In the genomic region with DNA sequence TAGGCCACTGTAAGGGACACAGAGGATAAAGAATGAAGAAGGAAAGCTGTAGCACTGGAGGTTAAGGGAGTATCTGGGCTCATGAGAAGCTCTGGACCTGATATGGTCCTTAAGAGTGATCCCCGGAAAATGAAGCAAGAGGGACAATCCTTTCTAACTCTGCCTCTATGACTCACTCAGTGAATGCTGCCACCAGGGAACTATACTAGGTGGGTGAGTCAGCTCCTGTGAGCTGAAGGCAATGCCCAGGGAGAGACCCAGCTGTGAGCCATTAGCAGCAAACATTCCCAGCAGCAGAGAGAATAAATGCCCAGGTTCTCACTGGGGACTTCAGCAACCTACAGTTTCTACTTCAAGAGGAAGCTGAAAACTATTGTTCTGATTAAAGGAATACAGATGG, we compare ENCODE assay signal across 20 mouse cellular contexts.
A peak's percentile ranks its signal among the peaks of the same experiment; 100 is the strongest.
DNase-seq lines count a peak whose midpoint lies in the region; ATAC-seq and TF ChIP-seq lines count a peak whose summit lies in the region.
"Had no signal": no experiment of that assay in that cellular context is flagged by ENCODE, and none has a peak within 500 bp of the region (broad histone marks: within the 10 kb centered on the region; RNA-seq: fewer than 3 reads in every experiment).

No protein-coding gene starts in this region.

- ATAC-seq in stomach, postnatal 0 days (ENCODE audit: low FRiP score, low TSS enrichment): peak; percentile 76
- ATAC-seq: CD4-positive, CD25-positive, alpha-beta regulatory T cell, adult 4 months had no signal

- no peak overlapping the region for H3K4me3 ChIP-seq in stomach, postnatal 0 days (ENCODE audit: low read depth, low read length)
- H3K4me3 ChIP-seq: embryonic facial prominence, embryonic 13.5 days; hindbrain, embryonic 13.5 days; limb, embryonic 12.5 days; liver, embryonic 13.5 days; lung, embryonic 15.5 days; midbrain, embryonic 12.5 days had no signal

- DNase-seq in frontal cortex, postnatal 36 days (ENCODE audit: low spot score in 2 of 2): peak; percentile 13 to 16
- no peak for DNase-seq in frontal cortex, postnatal 10 days (ENCODE audit: low spot score in 2 of 2)
- DNase-seq in right cerebral cortex, postnatal 14 days: peak; percentile 10
- no peak for DNase-seq in right cerebral cortex, postnatal 4 days
- peak; percentile 33 for DNase-seq in adrenal gland, postnatal 10 days
- DNase-seq in stomach, postnatal 0 days (ENCODE audit: low spot score): peak; percentile 17
- DNase-seq in urinary bladder, postnatal 14 days (ENCODE audit: low spot score): no peak
- DNase-seq in cerebellum, adult 8-10 months: no peak
- DNase-seq: cerebellum, adult 9-10 months; gastrocnemius, postnatal 10 days; layer of hippocampus, postnatal 36 days; liver, embryonic 13.5 days had no signal

- H3K27me3 ChIP-seq in stomach, postnatal 0 days (ENCODE audit: control insufficient read depth, insufficient read depth, low read length): no peaks in the 10 kb centered on the region
- H3K27me3 ChIP-seq: embryonic facial prominence, embryonic 13.5 days; hindbrain, embryonic 13.5 days; limb, embryonic 12.5 days; liver, embryonic 13.5 days; lung, embryonic 15.5 days; midbrain, embryonic 12.5 days had no signal

- no peak overlapping the region for H3K27ac ChIP-seq in stomach, postnatal 0 days (replicated peaks)
- H3K27ac ChIP-seq: embryonic facial prominence, embryonic 13.5 days; hindbrain, embryonic 13.5 days; limb, embryonic 12.5 days; liver, embryonic 13.5 days; lung, embryonic 15.5 days; macrophage; midbrain, embryonic 12.5 days had no signal

- no peaks in the 10 kb centered on the region for H3K9me3 ChIP-seq in stomach, postnatal 0 days (ENCODE audit: control insufficient read depth, low read length)
- H3K9me3 ChIP-seq: lung, embryonic 15.5 days; midbrain, embryonic 12.5 days had no signal

- TF ChIP-seq EP300 in stomach, postnatal 0 days (optimal IDR thresholded peaks at IDR 0.05): no peak

- no peak for TF ChIP-seq CTCF in stomach, postnatal 0 days (IDR thresholded peaks at IDR 0.05; ENCODE audit: low read depth)

- no peaks in the 10 kb centered on the region for H3K36me3 ChIP-seq in stomach, postnatal 0 days (ENCODE audit: control insufficient read depth, insufficient read depth, low read length)
- H3K36me3 ChIP-seq: embryonic facial prominence, embryonic 13.5 days; G1E; hindbrain, embryonic 13.5 days; limb, embryonic 12.5 days; liver, embryonic 13.5 days; lung, embryonic 15.5 days; midbrain, embryonic 12.5 days had no signal

- no peak overlapping the region for H3K9ac ChIP-seq in stomach, postnatal 0 days (ENCODE audit: low read length)
- H3K9ac ChIP-seq: embryonic facial prominence, embryonic 13.5 days; hindbrain, embryonic 13.5 days; limb, embryonic 12.5 days; liver, embryonic 13.5 days; lung, embryonic 15.5 days; midbrain, embryonic 12.5 days had no signal

- 52% methylated on average over 1 of the region's 1 CpGs for WGBS in stomach, postnatal 0 days

- no peaks in the 10 kb centered on the region for H3K4me1 ChIP-seq in stomach, postnatal 0 days (replicated peaks; ENCODE audit: control insufficient read depth, insufficient read depth)
- H3K4me1 ChIP-seq: embryonic facial prominence, embryonic 13.5 days; hindbrain, embryonic 13.5 days; limb, embryonic 12.5 days; liver, embryonic 13.5 days; lung, embryonic 15.5 days had no signal

- H3K4me2 ChIP-seq in stomach, postnatal 0 days (replicated peaks; ENCODE audit: low read depth): no peak overlapping the region
- H3K4me2 ChIP-seq: embryonic facial prominence, embryonic 13.5 days; hindbrain, embryonic 13.5 days; limb, embryonic 12.5 days; liver, embryonic 13.5 days; lung, embryonic 15.5 days; midbrain, embryonic 12.5 days had no signal

Comparison
In these comparisons a context has a peak if more than half of its experiments do, and no peak if none do; other contexts are left out.
1. DNase-seq: peak in frontal cortex, postnatal 36 days (2 of 2), right cerebral cortex, postnatal 14 days (single experiment), adrenal gland, postnatal 10 days (single experiment) and stomach, postnatal 0 days (single experiment); none in frontal cortex, postnatal 10 days (0 of 2), right cerebral cortex, postnatal 4 days (single experiment), urinary bladder, postnatal 14 days (single experiment) and cerebellum, adult 8-10 months (single experiment).